Mouse (Mus musculus): Measurements from ENCODE around the gene Best1. TPM values are rescaled to one million over a fixed set of nuclear protein-coding genes. Genes with fewer than 3 reads are reported as not detected.

The Best1 gene
- total and polyA plus RNA-seq, 2 experiments from 2014 or later = 2.9 to 4.1 TPM

DNA sequence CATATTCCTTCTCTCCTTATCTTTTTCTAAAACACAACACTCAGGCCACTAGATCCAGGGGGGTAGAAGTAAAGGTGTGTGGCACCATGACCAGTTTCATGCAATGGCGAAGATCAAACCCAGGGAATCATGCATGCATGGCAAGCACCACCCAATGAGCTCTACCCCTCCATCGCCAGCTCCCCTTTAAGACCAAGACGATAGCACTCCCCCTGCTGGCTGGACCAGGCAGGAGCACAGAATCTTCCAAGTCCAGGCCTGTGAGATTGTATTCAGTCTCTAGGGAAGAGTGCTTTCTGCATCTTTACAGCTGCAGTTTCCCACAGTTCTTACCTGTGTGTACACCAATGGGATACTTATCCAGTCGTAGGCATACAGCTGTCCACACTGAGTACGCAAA, 10.1 kb downstream of the Best1 start:
- no peak overlapping the region for H3K4me3 ChIP-seq (ENCODE audit: low read depth, low read length)
- no peaks in the 10 kb centered on the region for H3K9me3 ChIP-seq (ENCODE audit: low read length)
- H3K27me3 ChIP-seq (ENCODE audit: insufficient read depth, low read length) = no peaks in the 10 kb centered on the region
- TF ChIP-seq CTCF (IDR thresholded peaks at IDR 0.05) = peak; percentile 86
- no peak overlapping the region for H3K9ac ChIP-seq (replicated peaks; ENCODE audit: low read length, poor library complexity, severe bottlenecking)
- H3K36me3 ChIP-seq (ENCODE audit: insufficient read depth, low read length) = peaks cover under 1% of the 10 kb centered on the region; the same call in 1 of the 2 replicates
- H3K27ac ChIP-seq (ENCODE audit: low read depth, low read length) = no peak overlapping the region
- WGBS = 20% methylated on average over 5 of the region's 5 CpGs
- no peak overlapping the region for H3K4me2 ChIP-seq (ENCODE audit: low read depth, low read length, poor library complexity, severe bottlenecking)
- no peak for ATAC-seq (ENCODE audit: low FRiP score)
- no peaks in the 10 kb centered on the region for H3K4me1 ChIP-seq (ENCODE audit: insufficient read depth, low read length)
- DNase-seq (ENCODE audit: low spot score) = peak; percentile 74

DNA sequence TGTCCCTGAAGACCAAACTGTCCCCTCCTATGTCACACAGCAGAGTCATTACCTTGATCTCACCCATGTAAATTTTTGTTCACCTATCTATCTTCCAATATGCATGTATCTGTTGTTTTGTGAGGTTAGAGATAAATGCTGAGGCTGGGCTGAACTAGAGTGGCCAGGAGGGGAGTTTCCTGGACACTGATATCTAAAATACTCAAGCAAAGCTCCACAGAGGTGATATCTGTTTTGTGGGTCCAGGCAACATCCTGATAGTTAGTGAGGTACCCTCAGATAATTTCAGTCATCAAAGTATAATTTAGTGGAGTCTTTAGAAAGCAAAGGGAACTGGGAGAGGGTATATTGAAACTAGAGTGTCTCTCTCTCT, 11.6 kb downstream of the Best1 start:
- Histone ChIP-seq H3K4me1 (ENCODE audit: insufficient read depth, low read length) (no peaks in the 10 kb centered on the region), H3K4me2 (ENCODE audit: low read depth, low read length, poor library complexity, severe bottlenecking) (no peak overlapping the region), H3K9me3 (ENCODE audit: low read length) (no peaks in the 10 kb centered on the region), H3K4me3 (ENCODE audit: low read depth, low read length) (no peak overlapping the region), H3K27ac (ENCODE audit: low read depth, low read length) (no peak overlapping the region), H3K9ac (replicated peaks; ENCODE audit: low read length, poor library complexity, severe bottlenecking) (no peak overlapping the region), H3K27me3 (ENCODE audit: insufficient read depth, low read length) (no peaks in the 10 kb centered on the region), H3K36me3 (ENCODE audit: insufficient read depth, low read length) (peaks cover 14% of the 10 kb centered on the region)
- no peak for ATAC-seq (ENCODE audit: low FRiP score)
- DNase-seq (ENCODE audit: low spot score) = no peak
- TF ChIP-seq CTCF (IDR thresholded peaks at IDR 0.05) = no peak

DNA sequence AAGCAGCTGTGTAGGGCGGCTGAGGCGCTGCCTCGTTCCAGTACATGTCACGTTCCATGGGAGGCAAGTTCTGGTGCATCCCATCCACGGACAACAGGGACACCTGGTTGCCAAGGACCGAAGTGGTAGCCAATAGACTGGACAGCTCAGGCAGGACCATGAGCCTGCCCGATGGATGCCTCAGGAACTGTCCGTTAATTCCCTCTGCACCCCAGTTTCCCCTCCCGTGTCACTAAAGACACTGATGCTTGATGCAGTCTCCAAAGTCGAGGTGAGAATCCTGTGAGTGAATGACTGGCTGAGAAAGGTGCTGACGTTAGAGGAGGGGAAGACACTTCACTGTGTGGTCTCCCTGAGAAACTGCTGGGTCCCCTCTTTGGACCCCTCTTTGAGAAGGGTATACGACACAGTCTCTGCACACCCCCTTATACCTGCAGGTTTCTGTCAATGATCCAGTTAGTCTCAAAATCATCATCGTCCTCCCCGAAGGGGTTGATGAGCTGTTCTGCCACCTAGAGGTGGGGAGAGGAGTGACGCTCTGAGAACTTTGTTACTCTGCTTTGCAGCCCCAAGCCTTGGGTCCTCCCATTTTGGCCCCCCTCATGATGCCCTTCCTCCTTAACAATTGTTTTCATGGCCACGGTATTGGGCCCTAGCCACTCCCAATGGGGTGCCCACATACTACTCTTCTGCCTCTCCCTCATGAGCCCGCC, 12.1 kb downstream of the Best1 start:
- Histone ChIP-seq H3K36me3 (ENCODE audit: insufficient read depth, low read length) (peaks cover 20% of the 10 kb centered on the region), H3K4me2 (ENCODE audit: low read depth, low read length, poor library complexity, severe bottlenecking) (no peak overlapping the region), H3K27me3 (ENCODE audit: insufficient read depth, low read length) (no peaks in the 10 kb centered on the region), H3K9me3 (ENCODE audit: low read length) (no peaks in the 10 kb centered on the region), H3K4me3 (ENCODE audit: low read depth, low read length) (no peak overlapping the region), H3K4me1 (ENCODE audit: insufficient read depth, low read length) (no peaks in the 10 kb centered on the region), H3K9ac (replicated peaks; ENCODE audit: low read length, poor library complexity, severe bottlenecking) (no peak overlapping the region), H3K27ac (ENCODE audit: low read depth, low read length) (no peak overlapping the region)
- ATAC-seq (ENCODE audit: low FRiP score) = no peak
- DNase-seq (ENCODE audit: low spot score) = no peak
- peak; percentile 63 for TF ChIP-seq CTCF (IDR thresholded peaks at IDR 0.05)
- 67% methylated on average over 17 of the region's 17 CpGs for WGBS

DNA sequence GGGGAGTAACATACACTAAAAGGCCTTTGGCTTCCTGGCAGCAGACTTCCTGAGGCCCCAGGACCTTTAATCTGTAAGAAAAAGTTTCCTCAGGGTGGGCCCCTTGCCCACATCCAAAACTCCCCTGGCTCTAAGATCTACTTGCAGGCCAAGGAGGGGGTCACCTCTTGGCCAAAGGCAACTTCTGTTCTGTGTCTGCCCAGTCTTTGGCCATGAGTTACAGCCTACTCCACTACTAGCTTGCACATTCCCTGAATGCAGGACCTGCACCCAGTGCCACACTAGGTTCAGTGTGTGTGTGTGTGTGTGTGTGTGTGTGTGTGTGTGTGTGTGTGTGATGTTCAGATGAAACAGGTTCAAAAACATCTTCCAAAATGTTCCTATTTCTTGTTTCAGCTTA, 13.8 kb downstream of the Best1 start:
- no peaks in the 10 kb centered on the region for H3K27me3 ChIP-seq (ENCODE audit: insufficient read depth, low read length)
- H3K9ac ChIP-seq (replicated peaks; ENCODE audit: low read length, poor library complexity, severe bottlenecking) = no peak overlapping the region
- H3K36me3 ChIP-seq (ENCODE audit: insufficient read depth, low read length) = peaks cover 22% of the 10 kb centered on the region
- H3K4me3 ChIP-seq (ENCODE audit: low read depth, low read length) = no peak overlapping the region
- ATAC-seq (ENCODE audit: low FRiP score) = no peak
- no peak for TF ChIP-seq CTCF (IDR thresholded peaks at IDR 0.05)
- H3K4me1 ChIP-seq (ENCODE audit: insufficient read depth, low read length) = peaks cover 5% of the 10 kb centered on the region; the same call in 1 of the 2 replicates
- DNase-seq (ENCODE audit: low spot score) = no peak
- no peak overlapping the region for H3K27ac ChIP-seq (ENCODE audit: low read depth, low read length)
- H3K4me2 ChIP-seq (ENCODE audit: low read depth, low read length, poor library complexity, severe bottlenecking) = no peak overlapping the region
- no peaks in the 10 kb centered on the region for H3K9me3 ChIP-seq (ENCODE audit: low read length)

DNA sequence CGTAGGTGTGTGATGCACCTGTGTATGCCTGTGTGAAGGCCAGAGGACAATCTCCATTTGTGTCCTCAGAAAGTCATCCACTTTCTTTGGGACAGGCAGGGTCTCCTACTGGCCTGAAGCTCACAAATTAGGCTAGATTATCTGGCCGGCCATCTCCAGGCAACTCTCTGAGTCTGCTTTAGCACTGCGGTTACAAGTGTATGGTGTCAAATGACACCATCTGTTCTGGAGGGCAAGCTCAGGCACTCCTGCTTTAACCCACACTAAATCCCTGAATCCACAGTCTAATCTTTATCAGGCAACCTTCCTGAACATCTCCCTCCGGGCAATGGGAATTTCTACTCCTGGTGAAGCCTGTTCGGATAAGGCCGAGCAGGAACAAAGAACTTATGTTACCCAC, 14.2 kb downstream of the Best1 start:
- Histone ChIP-seq H3K9ac (replicated peaks; ENCODE audit: low read length, poor library complexity, severe bottlenecking) (no peak overlapping the region), H3K4me3 (ENCODE audit: low read depth, low read length) (no peak overlapping the region), H3K4me1 (ENCODE audit: insufficient read depth, low read length) (peaks cover 5% of the 10 kb centered on the region; the same call in 1 of the 2 replicates), H3K27me3 (ENCODE audit: insufficient read depth, low read length) (no peaks in the 10 kb centered on the region), H3K36me3 (ENCODE audit: insufficient read depth, low read length) (peaks cover 22% of the 10 kb centered on the region), H3K4me2 (ENCODE audit: low read depth, low read length, poor library complexity, severe bottlenecking) (no peak overlapping the region), H3K27ac (ENCODE audit: low read depth, low read length) (no peak overlapping the region), H3K9me3 (ENCODE audit: low read length) (no peaks in the 10 kb centered on the region)
- no peak for TF ChIP-seq CTCF (IDR thresholded peaks at IDR 0.05)
- DNase-seq (ENCODE audit: low spot score) = no peak
- no peak for ATAC-seq (ENCODE audit: low FRiP score)
- 58% methylated on average over 6 of the region's 6 CpGs for WGBS

DNA sequence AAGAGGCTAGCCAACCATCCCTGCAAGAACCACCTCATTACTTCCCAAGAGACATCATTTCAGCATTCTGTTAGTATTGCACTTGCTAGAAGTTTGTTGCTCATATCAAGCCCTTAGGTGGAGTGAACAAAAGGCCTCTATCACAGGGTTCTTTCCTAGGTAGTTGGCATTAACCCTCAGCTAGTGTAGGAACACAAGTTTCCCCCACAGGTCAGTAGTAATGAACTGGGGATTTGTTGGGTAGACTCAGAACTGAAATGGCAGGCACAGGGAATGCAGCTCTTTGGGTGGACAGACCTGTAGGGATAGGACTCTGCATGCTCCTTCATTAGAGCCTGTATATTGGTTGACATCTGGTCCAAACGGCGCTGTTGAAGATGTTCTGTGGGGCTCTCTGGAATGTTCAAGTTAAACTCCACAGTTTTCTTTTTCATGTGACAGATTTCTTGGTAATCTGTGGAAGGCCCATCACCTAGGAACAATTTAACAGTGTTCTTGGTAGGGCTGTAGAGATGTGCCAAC, 15.5 kb downstream of the Best1 start:
- 94% methylated on average over 2 of the region's 2 CpGs for WGBS
- no peak overlapping the region for H3K4me2 ChIP-seq (ENCODE audit: low read depth, low read length, poor library complexity, severe bottlenecking)

More for the DNA sequence above, 15.5 kb downstream of the Best1 start:
- Histone ChIP-seq H3K27ac (ENCODE audit: low read depth, low read length) (no peak overlapping the region), H3K27me3 (ENCODE audit: insufficient read depth, low read length) (no peaks in the 10 kb centered on the region), H3K9me3 (ENCODE audit: low read length) (no peaks in the 10 kb centered on the region), H3K4me3 (ENCODE audit: low read depth, low read length) (no peak overlapping the region), H3K36me3 (ENCODE audit: insufficient read depth, low read length) (peaks cover 22% of the 10 kb centered on the region), H3K9ac (replicated peaks; ENCODE audit: low read length, poor library complexity, severe bottlenecking) (no peak overlapping the region), H3K4me1 (ENCODE audit: insufficient read depth, low read length) (peaks cover 12% of the 10 kb centered on the region; the same call in 1 of the 2 replicates)
- TF ChIP-seq CTCF (IDR thresholded peaks at IDR 0.05) = no peak
- DNase-seq (ENCODE audit: low spot score) (no peak), ATAC-seq (ENCODE audit: low FRiP score) (no peak)
